Comparison of ENCODE assay signal across 12 mouse cellular contexts in the genomic region with DNA sequence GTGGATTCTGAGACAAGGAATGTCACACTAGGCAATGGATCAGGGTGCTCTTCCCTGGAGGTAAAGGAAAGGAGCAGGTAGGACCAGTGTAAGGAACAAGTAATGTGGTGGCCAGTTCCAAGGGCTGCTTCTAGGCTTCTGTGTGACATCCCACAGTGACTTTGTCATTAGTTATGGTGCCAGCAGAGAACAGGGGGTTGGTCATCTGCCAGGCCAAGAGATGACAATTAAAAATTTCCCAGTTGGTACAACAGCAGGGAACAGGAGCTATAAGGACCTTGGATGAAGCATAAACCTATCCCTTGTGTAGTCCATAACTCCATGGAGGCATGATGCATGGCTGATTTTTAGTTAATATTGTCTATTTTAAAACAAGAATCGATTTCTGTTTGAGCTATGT.
"Had no signal": no experiment of that assay in that cellular context is flagged by ENCODE, and none has a peak within 500 bp of the region (broad histone marks: within the 10 kb centered on the region; RNA-seq: fewer than 3 reads in every experiment).

No protein-coding gene starts in this region.

- DNase-seq: kidney, postnatal 14 days; liver; liver, embryonic 13.5 days; liver, postnatal 0 days; lung, postnatal 14 days; right cerebral cortex, postnatal 14 days had no signal

- H3K27ac ChIP-seq: kidney, embryonic 15.5 days; left cerebral cortex, adult 2 months; limb, embryonic 12.5 days; liver, embryonic 13.5 days; lung, embryonic 15.5 days; macrophage; midbrain, embryonic 13.5 days had no signal

- H3K4me3 ChIP-seq: kidney, embryonic 15.5 days; left cerebral cortex, adult 2 months; limb, embryonic 12.5 days; liver, embryonic 13.5 days; lung, embryonic 15.5 days; midbrain, embryonic 13.5 days had no signal

- ATAC-seq: liver, postnatal 0 days; midbrain, embryonic 13.5 days had no signal
